Mouse (Mus musculus): ENCODE results near the gene Car9. TPM values are rescaled to one million over a fixed set of nuclear protein-coding genes. Genes with fewer than 3 reads are reported as not detected.
A peak's percentile ranks its signal among the peaks of the same experiment; 100 is the strongest.

Car9 gene
- total and polyA plus RNA-seq, 2 experiments from 2014 or later = 0.14 to 0.65 TPM

DNA sequence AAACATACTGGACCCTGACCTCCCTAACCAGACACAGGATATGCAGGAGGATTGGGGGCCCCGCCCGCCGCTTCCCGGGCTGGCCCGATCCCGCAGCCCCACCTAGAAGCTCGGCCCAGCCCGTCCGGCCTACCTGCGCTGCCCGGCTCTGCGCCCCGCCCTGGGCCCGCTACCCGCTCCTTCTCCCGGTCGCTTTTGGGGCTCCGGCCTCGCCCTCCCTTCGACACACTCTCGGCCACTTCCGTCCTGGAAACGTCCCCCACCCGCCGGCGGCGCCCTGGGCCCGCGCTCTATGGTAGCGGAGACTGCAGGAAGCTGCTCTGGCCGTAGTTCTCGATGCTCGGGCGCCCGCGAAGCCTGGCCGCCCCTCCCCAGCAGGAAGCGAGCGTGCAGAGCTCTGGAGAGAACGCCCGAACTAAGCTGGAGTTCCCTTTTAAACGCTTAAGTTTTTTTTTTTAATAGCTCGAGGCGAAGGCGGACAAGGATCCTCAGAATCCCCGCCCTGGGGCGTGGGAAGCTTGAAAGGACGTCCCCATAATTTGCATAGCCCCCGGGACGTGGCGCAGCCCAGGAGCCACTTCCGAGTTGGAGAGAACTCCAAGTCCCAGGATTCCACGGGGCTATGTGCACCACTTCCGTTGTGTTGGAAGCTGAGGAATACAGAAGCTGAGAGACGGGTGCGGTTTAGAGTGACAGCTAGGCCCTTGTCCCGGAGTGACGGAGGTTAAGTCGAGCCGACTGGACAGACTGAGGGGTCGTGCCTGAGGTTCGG is 55.4 kb downstream of the Car9 start, which contains the start of the genes Creb3 and Tln1:
TSS of gene Creb3 (plus strand) at position 336 of the 772 bp plus-strand sequence.
TSS of gene Tln1 (minus strand) at position 695 of the 772 bp plus-strand sequence.
- DNase-seq = peak; percentile 96
- Histone ChIP-seq H3K4me3 (ENCODE audit: low read depth, low read length) (peak within 1 kb of the TSS; percentile 97), H3K4me1 (ENCODE audit: insufficient read depth) (peaks cover 12% of the 10 kb centered on the region; the same call in 1 of the 2 replicates), H3K9me3 (ENCODE audit: low read length) (no peaks in the 10 kb centered on the region), H3K36me3 (ENCODE audit: insufficient read depth) (peaks cover 43% of the 10 kb centered on the region), H3K27ac (ENCODE audit: low read depth, low read length) (peak within 1 kb of the TSS; percentile 94), H3K4me2 (ENCODE audit: low read depth) (peak within 1 kb of the TSS; percentile 72), H3K27me3 (ENCODE audit: insufficient read depth, low read length) (no peaks in the 10 kb centered on the region), H3K9ac (peak within 1 kb of the TSS; percentile 89)
- peak; percentile 45; the same call in 1 of the 2 replicates for TF ChIP-seq CTCF (IDR thresholded peaks at IDR 0.05; ENCODE audit: low read depth)
- peak; percentile 97 for ATAC-seq
- 2% methylated on average over 62 of the region's 62 CpGs for WGBS

DNA sequence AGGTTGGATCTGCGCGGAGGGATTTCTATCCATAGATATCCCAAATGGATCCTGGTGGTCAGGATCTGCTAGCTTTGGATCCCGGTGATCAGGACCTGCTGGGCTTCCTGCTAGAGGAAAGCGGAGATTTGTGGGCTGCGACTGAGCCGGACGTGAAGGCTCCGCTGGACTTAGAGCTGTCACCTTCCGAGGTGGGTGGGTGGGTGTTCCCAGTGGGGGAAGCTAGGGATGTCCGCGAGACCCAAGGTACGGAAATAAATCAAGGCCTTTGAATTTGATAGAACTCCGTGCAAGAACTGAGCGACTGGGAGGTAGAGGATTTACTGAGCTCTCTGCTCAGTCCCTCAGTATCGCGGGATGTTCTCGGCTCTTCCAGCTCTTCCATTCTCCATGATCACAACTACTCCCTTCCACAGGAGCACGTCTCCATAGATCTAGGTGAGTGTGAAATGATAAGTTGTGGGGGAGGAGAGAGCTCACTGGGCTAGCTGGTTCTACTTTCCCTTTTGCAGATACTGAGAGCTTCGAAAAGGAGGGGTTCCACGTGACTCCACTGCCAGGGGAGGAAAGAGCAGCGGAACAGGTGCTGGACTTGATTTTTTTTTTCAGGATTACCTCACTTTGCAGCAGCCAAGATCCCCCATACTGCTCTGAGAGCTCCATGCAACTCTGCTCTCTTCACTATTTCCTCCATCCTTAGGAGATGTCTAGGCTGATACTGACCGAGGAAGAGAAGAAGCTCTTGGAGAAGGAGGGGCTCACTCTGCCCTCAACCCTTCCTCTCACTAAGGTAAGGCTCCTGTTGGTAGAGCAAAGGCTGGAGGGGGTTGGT is 56.2 kb downstream of the Car9 start:
- Histone ChIP-seq H3K27me3 (ENCODE audit: insufficient read depth, low read length) (no peaks in the 10 kb centered on the region), H3K27ac (ENCODE audit: low read depth, low read length) (peak overlapping the region; percentile 94), H3K9ac (peak overlapping the region; percentile 89), H3K4me3 (ENCODE audit: low read depth, low read length) (peak overlapping the region; percentile 97), H3K4me1 (ENCODE audit: insufficient read depth) (peaks cover 12% of the 10 kb centered on the region; the same call in 1 of the 2 replicates), H3K36me3 (ENCODE audit: insufficient read depth) (peaks cover 46% of the 10 kb centered on the region), H3K4me2 (ENCODE audit: low read depth) (peak overlapping the region; percentile 72), H3K9me3 (ENCODE audit: low read length) (no peaks in the 10 kb centered on the region)
- TF ChIP-seq CTCF (IDR thresholded peaks at IDR 0.05; ENCODE audit: low read depth) = no peak
- ATAC-seq (peak; percentile 14), DNase-seq (no peak)
- WGBS = 7% methylated on average over 22 of the region's 22 CpGs

Other genes starting within 250 kb of the Car9 start
- 0.38 and 1.8 TPM in 2 replicates for gene Atp8b5, start 239.8 kb upstream of the Car9 start, total RNA-seq (2014; rRNA removed)
- gene Atp8b5, start 239.8 kb upstream of the Car9 start, polyA plus RNA-seq (2015; fragmentation: Nextera tagmentation; extraction: Ambion mirVana) = 0.23 and 0.52 TPM in 2 replicates
- 116 and 148 TPM in 2 replicates for gene Rusc2, start 125.0 kb upstream of the Car9 start, total RNA-seq (2014; rRNA removed)
- 73.2 and 75.8 TPM in 2 replicates for gene Rusc2, start 125.0 kb upstream of the Car9 start, polyA plus RNA-seq (2015; fragmentation: Nextera tagmentation; extraction: Ambion mirVana)
- 0.15 and 1.3 TPM in 2 replicates for gene Fam166b, start 77.8 kb upstream of the Car9 start, total RNA-seq (2014; rRNA removed)
- gene Fam166b, start 77.8 kb upstream of the Car9 start, polyA plus RNA-seq (2015; fragmentation: Nextera tagmentation; extraction: Ambion mirVana) = 0.58 and 0.96 TPM in 2 replicates
- 101 and 124 TPM in 2 replicates for gene Tesk1, start 65.0 kb upstream of the Car9 start, total RNA-seq (2014; rRNA removed)
- gene Tesk1, start 65.0 kb upstream of the Car9 start, polyA plus RNA-seq (2015; fragmentation: Nextera tagmentation; extraction: Ambion mirVana) = 14.8 and 15.4 TPM in 2 replicates
- 0.19 TPM in 1 of 2 replicates, not detected in the other for gene Cd72, start 52.3 kb upstream of the Car9 start, total RNA-seq (2014; rRNA removed)
- 3.2 and 4.6 TPM in 2 replicates for gene Cd72, start 52.3 kb upstream of the Car9 start, polyA plus RNA-seq (2015; fragmentation: Nextera tagmentation; extraction: Ambion mirVana)
- gene Sit1, start 23.2 kb upstream of the Car9 start, total RNA-seq (2014; rRNA removed) = not detected in 2 replicates
- not detected in 2 replicates for gene Sit1, start 23.2 kb upstream of the Car9 start, polyA plus RNA-seq (2015; fragmentation: Nextera tagmentation; extraction: Ambion mirVana)
- 57.3 and 86.2 TPM in 2 replicates for gene Ccdc107, start 14.1 kb upstream of the Car9 start, total RNA-seq (2014; rRNA removed)
- gene Ccdc107, start 14.1 kb upstream of the Car9 start, polyA plus RNA-seq (2015; fragmentation: Nextera tagmentation; extraction: Ambion mirVana) = 92.2 and 103 TPM in 2 replicates
- 2.9 and 4.5 TPM in 2 replicates for gene Arhgef39, start 7.3 kb upstream of the Car9 start, total RNA-seq (2014; rRNA removed)
- gene Arhgef39, start 7.3 kb upstream of the Car9 start, polyA plus RNA-seq (2015; fragmentation: Nextera tagmentation; extraction: Ambion mirVana) = 3.6 and 3.9 TPM in 2 replicates
- 4.1 and 11.7 TPM in 2 replicates for gene Tpm2, start 16.8 kb downstream of the Car9 start, total RNA-seq (2014; rRNA removed)
- gene Tpm2, start 16.8 kb downstream of the Car9 start, polyA plus RNA-seq (2015; fragmentation: Nextera tagmentation; extraction: Ambion mirVana) = 5.1 and 8.1 TPM in 2 replicates
- 61.9 and 64.4 TPM in 2 replicates for gene Creb3, start 55.4 kb downstream of the Car9 start, total RNA-seq (2014; rRNA removed)
- gene Creb3, start 55.4 kb downstream of the Car9 start, polyA plus RNA-seq (2015; fragmentation: Nextera tagmentation; extraction: Ambion mirVana) = 84.0 and 87.2 TPM in 2 replicates
- gene Tln1, start 55.7 kb downstream of the Car9 start, total RNA-seq (2014; rRNA removed) = 34.4 and 44.1 TPM in 2 replicates
- gene Tln1, start 55.7 kb downstream of the Car9 start, polyA plus RNA-seq (2015; fragmentation: Nextera tagmentation; extraction: Ambion mirVana) = 66.2 and 80.4 TPM in 2 replicates
- 17.6 and 22.6 TPM in 2 replicates for gene Rgp1, start 71.7 kb downstream of the Car9 start, total RNA-seq (2014; rRNA removed)
- 7.1 and 10.4 TPM in 2 replicates for gene Rgp1, start 71.7 kb downstream of the Car9 start, polyA plus RNA-seq (2015; fragmentation: Nextera tagmentation; extraction: Ambion mirVana)
- 31.6 and 37.7 TPM in 2 replicates for gene Gba2, start 71.9 kb downstream of the Car9 start, total RNA-seq (2014; rRNA removed)
- gene Gba2, start 71.9 kb downstream of the Car9 start, polyA plus RNA-seq (2015; fragmentation: Nextera tagmentation; extraction: Ambion mirVana) = 45.4 and 45.5 TPM in 2 replicates
- gene Msmp, start 77.5 kb downstream of the Car9 start, total RNA-seq (2014; rRNA removed) = not detected in 2 replicates
- gene Msmp, start 77.5 kb downstream of the Car9 start, polyA plus RNA-seq (2015; fragmentation: Nextera tagmentation; extraction: Ambion mirVana) = 0.38 and 1.9 TPM in 2 replicates
- gene Npr2, start 125.0 kb downstream of the Car9 start, total RNA-seq (2014; rRNA removed) = 28.2 and 35.3 TPM in 2 replicates
- gene Npr2, start 125.0 kb downstream of the Car9 start, polyA plus RNA-seq (2015; fragmentation: Nextera tagmentation; extraction: Ambion mirVana) = 7.9 and 9.1 TPM in 2 replicates
- gene Spag8, start 146.6 kb downstream of the Car9 start, total RNA-seq (2014; rRNA removed) = 5.8 and 6.1 TPM in 2 replicates
- 6.0 and 9.1 TPM in 2 replicates for gene Spag8, start 146.6 kb downstream of the Car9 start, polyA plus RNA-seq (2015; fragmentation: Nextera tagmentation; extraction: Ambion mirVana)
- gene Hint2, start 149.5 kb downstream of the Car9 start, total RNA-seq (2014; rRNA removed) = 53.6 and 61.9 TPM in 2 replicates
- gene Hint2, start 149.5 kb downstream of the Car9 start, polyA plus RNA-seq (2015; fragmentation: Nextera tagmentation; extraction: Ambion mirVana) = 80.0 and 101 TPM in 2 replicates
- 21.3 and 27.4 TPM in 2 replicates for gene Tmem8b, start 162.0 kb downstream of the Car9 start, total RNA-seq (2014; rRNA removed)
- gene Tmem8b, start 162.0 kb downstream of the Car9 start, polyA plus RNA-seq (2015; fragmentation: Nextera tagmentation; extraction: Ambion mirVana) = 8.2 and 14.1 TPM in 2 replicates
- gene Fam221b, start 162.2 kb downstream of the Car9 start, total RNA-seq (2014; rRNA removed) = 0.08 TPM in 1 of 2 replicates, not detected in the other
- 1.6 TPM in 2 replicates for gene Fam221b, start 162.2 kb downstream of the Car9 start, polyA plus RNA-seq (2015; fragmentation: Nextera tagmentation; extraction: Ambion mirVana)
- gene Olfr70, start 193.8 kb downstream of the Car9 start, total RNA-seq (2014; rRNA removed) = not detected in 2 replicates
- gene Olfr70, start 193.8 kb downstream of the Car9 start, polyA plus RNA-seq (2015; fragmentation: Nextera tagmentation; extraction: Ambion mirVana) = not detected in 2 replicates
- gene Olfr71, start 203.3 kb downstream of the Car9 start, total RNA-seq (2014; rRNA removed) = not detected in 2 replicates
- not detected in 2 replicates for gene Olfr71, start 203.3 kb downstream of the Car9 start, polyA plus RNA-seq (2015; fragmentation: Nextera tagmentation; extraction: Ambion mirVana)
- 1.7 TPM in 1 of 2 replicates, not detected in the other for gene Hrct1, start 220.2 kb downstream of the Car9 start, total RNA-seq (2014; rRNA removed)
- 0.75 and 1.0 TPM in 2 replicates for gene Hrct1, start 220.2 kb downstream of the Car9 start, polyA plus RNA-seq (2015; fragmentation: Nextera tagmentation; extraction: Ambion mirVana)
- 0.29 and 0.31 TPM in 2 replicates for gene Spaar, start 223.1 kb downstream of the Car9 start, total RNA-seq (2014; rRNA removed)
- 0.25 TPM in 2 replicates for gene Spaar, start 223.1 kb downstream of the Car9 start, polyA plus RNA-seq (2015; fragmentation: Nextera tagmentation; extraction: Ambion mirVana)

All from forebrain, postnatal 0 days (tissue).